Comparison of ENCODE assay signal across 15 mouse cellular contexts in genomic region chr6:90698843-90699242, GRCm38 (mm10).
DNase-seq lines count a peak whose midpoint lies in the region; ATAC-seq lines count a peak whose summit lies in the region.
"Had no signal": no experiment of that assay in that cellular context is flagged by ENCODE, and none has a peak within 500 bp of the region (broad histone marks: within the 10 kb centered on the region; RNA-seq: fewer than 3 reads in every experiment).

No protein-coding gene starts in this region.

- DNase-seq in heart, adult 8-10 months (ENCODE audit: low spot score) = no peak
- no peak for DNase-seq in neural tube, embryonic 10.5 days (ENCODE audit: extremely low spot score, low spot score)
- peak; percentile 30 to 40 for DNase-seq in thymus, postnatal 36 days
- DNase-seq in lung, postnatal 25 days (ENCODE audit: low spot score) = no peak
- DNase-seq: adrenal gland, postnatal 10 days; cerebellum, adult 9-11 months had no signal

- ATAC-seq in heart, embryonic 12.5 days (ENCODE audit: insufficient number of reproducible peaks, low FRiP score) = no peak
- no peak for ATAC-seq in neural tube, embryonic 13.5 days (ENCODE audit: low read depth)
- no peak for ATAC-seq in hindbrain, embryonic 13.5 days (ENCODE audit: low FRiP score)
- ATAC-seq in kidney, embryonic 16.5 days (ENCODE audit: low FRiP score, low TSS enrichment) = no peak
- ATAC-seq: inflammation-experienced regulatory T-cells, adult 6 months; liver, embryonic 12.5 days had no signal

- peak overlapping the region; percentile 70 for H3K27ac ChIP-seq in heart, embryonic 12.5 days (ENCODE audit: poor library complexity, severe bottlenecking)
- H3K27ac ChIP-seq in neural tube, embryonic 13.5 days (replicated peaks) = peak overlapping the region; percentile 59
- H3K27ac ChIP-seq in hindbrain, embryonic 13.5 days = peak overlapping the region; percentile 78
- H3K27ac ChIP-seq in kidney, embryonic 16.5 days (ENCODE audit: low read length) = no peak overlapping the region
- H3K27ac ChIP-seq: forebrain, embryonic 10.5 days; midbrain, embryonic 10.5 days had no signal

- H3K9ac ChIP-seq in heart, embryonic 12.5 days = 0 out of 2 replicates have a peak overlapping the region, but pooled peaks have one; percentile 5
- peak overlapping the region; percentile 43; the same call in 1 of the 2 replicates for H3K9ac ChIP-seq in neural tube, embryonic 13.5 days
- H3K9ac ChIP-seq in hindbrain, embryonic 13.5 days = peak overlapping the region; percentile 35; the same call in 1 of the 2 replicates
- H3K9ac ChIP-seq in kidney, embryonic 16.5 days (replicated peaks; ENCODE audit: low read length) = no peak overlapping the region
- H3K9ac ChIP-seq: liver, embryonic 12.5 days had no signal

- peaks cover 14% of the 10 kb centered on the region for H3K36me3 ChIP-seq in heart, embryonic 12.5 days
- H3K36me3 ChIP-seq in neural tube, embryonic 13.5 days = peaks cover 10% of the 10 kb centered on the region
- H3K36me3 ChIP-seq in hindbrain, embryonic 13.5 days = peaks cover 13% of the 10 kb centered on the region
- peaks cover 8% of the 10 kb centered on the region for H3K36me3 ChIP-seq in kidney, embryonic 16.5 days (ENCODE audit: insufficient read depth, low read length)

- H3K4me1 ChIP-seq in heart, embryonic 12.5 days (replicated peaks) = peaks cover 87% of the 10 kb centered on the region
- H3K4me1 ChIP-seq in neural tube, embryonic 13.5 days (replicated peaks) = peaks cover 67% of the 10 kb centered on the region
- H3K4me1 ChIP-seq in hindbrain, embryonic 13.5 days (replicated peaks) = peaks cover 65% of the 10 kb centered on the region
- peaks cover 30% of the 10 kb centered on the region for H3K4me1 ChIP-seq in kidney, embryonic 16.5 days (ENCODE audit: insufficient read depth, low read length)

- no peaks in the 10 kb centered on the region for H3K9me3 ChIP-seq in heart, embryonic 12.5 days (replicated peaks)
- H3K9me3 ChIP-seq in neural tube, embryonic 13.5 days = no peaks in the 10 kb centered on the region
- H3K9me3 ChIP-seq in hindbrain, embryonic 13.5 days = no peaks in the 10 kb centered on the region
- H3K9me3 ChIP-seq in kidney, embryonic 16.5 days (ENCODE audit: low read length) = no peaks in the 10 kb centered on the region
- H3K9me3 ChIP-seq: forebrain, embryonic 10.5 days; G1E; liver, embryonic 12.5 days; midbrain, embryonic 10.5 days had no signal

- 29% methylated on average over 6 of the region's 6 CpGs for WGBS in heart, embryonic 12.5 days
- whole genome bisulfite sequencing in neural tube, embryonic 13.5 days = 18% methylated on average over 6 of the region's 6 CpGs
- 26% methylated on average over 6 of the region's 6 CpGs for WGBS in hindbrain, embryonic 13.5 days
- 42% methylated on average over 6 of the region's 6 CpGs for WGBS in kidney, embryonic 16.5 days

- peak overlapping the region; percentile 20 for H3K4me2 ChIP-seq in heart, embryonic 12.5 days
- no peak overlapping the region for H3K4me2 ChIP-seq in neural tube, embryonic 13.5 days
- no peak overlapping the region for H3K4me2 ChIP-seq in hindbrain, embryonic 13.5 days
- H3K4me2 ChIP-seq in kidney, embryonic 16.5 days (replicated peaks; ENCODE audit: low read depth, low read length) = no peak overlapping the region
- H3K4me2 ChIP-seq: liver, embryonic 12.5 days had no signal

- no peaks in the 10 kb centered on the region for H3K27me3 ChIP-seq in heart, embryonic 12.5 days (replicated peaks)
- H3K27me3 ChIP-seq in neural tube, embryonic 13.5 days = no peaks in the 10 kb centered on the region
- H3K27me3 ChIP-seq in hindbrain, embryonic 13.5 days = no peaks in the 10 kb centered on the region
- H3K27me3 ChIP-seq in kidney, embryonic 16.5 days (ENCODE audit: insufficient read depth, low read length) = no peaks in the 10 kb centered on the region
- H3K27me3 ChIP-seq: liver, embryonic 12.5 days had no signal

- no peak overlapping the region for H3K4me3 ChIP-seq in heart, embryonic 12.5 days
- no peak overlapping the region for H3K4me3 ChIP-seq in neural tube, embryonic 13.5 days
- no peak overlapping the region for H3K4me3 ChIP-seq in hindbrain, embryonic 13.5 days
- no peak overlapping the region for H3K4me3 ChIP-seq in kidney, embryonic 16.5 days (ENCODE audit: low read length)
- H3K4me3 ChIP-seq: forebrain, embryonic 10.5 days; liver, embryonic 12.5 days; midbrain, embryonic 10.5 days had no signal

Comparison
In these comparisons a context has a peak if more than half of its experiments do, and no peak if none do; other contexts are left out.
1. DNase-seq: peak in thymus, postnatal 36 days (2 of 2); none in heart, adult 8-10 months (single experiment), neural tube, embryonic 10.5 days (single experiment) and lung, postnatal 25 days (single experiment).